Mouse (Mus musculus) embryonic fibroblast, embryonic 13.5 days (primary cell): ENCODE results near the gene Saa1.

Experiments
- CTCF ChIP-seq: IDR thresholded peaks from 2 replicates; pipeline ENCODE4 v1.5.1; 2011; ENCODE audit warnings: mild to moderate bottlenecking, control low read depth, low read length, moderate library complexity, borderline replicate concordance; ENCODE audit not compliant: insufficient read depth
- POLR2A ChIP-seq: IDR thresholded peaks from 2 replicates; pipeline ENCODE4 v1.6.1; 2011; ENCODE audit warnings: low read depth, mild to moderate bottlenecking, control low read depth, low read length, moderate library complexity

- TF ChIP-seq CTCF (peak; percentile 85), POLR2A (peak; percentile 76)
Observed at GRCm38 (mm10) chr7:46710390-46710844, 32.4 kb downstream of the Saa1 start, which contains the start of gene Saal1.
